Mouse (Mus musculus) small intestine, adult 2 months (tissue): Measurements from ENCODE around the gene Atp5c1. TPM values are rescaled to one million over a fixed set of nuclear protein-coding genes. Genes with fewer than 3 reads are reported as not detected.

ENCODE experiments used
- H3K27ac ChIP-seq: fragments of 200-500 bp; 2 replicates; pipeline ENCODE4 v1.5.1; 2012; ENCODE audit warnings: low read depth, low read length, control low read depth, inconsistent platforms; ENCODE audit not compliant: insufficient read depth
- H3K27me3 ChIP-seq: fragments of 200-500 bp; 2 replicates; pipeline ENCODE4 v1.6.1; 2012; ENCODE audit warnings: mild to moderate bottlenecking, moderate library complexity, low read length, inconsistent platforms; ENCODE audit not compliant: control insufficient read depth, insufficient read depth
- H3K36me3 ChIP-seq: fragments of 200-500 bp; 2 replicates; pipeline ENCODE4 v1.6.1; 2012; ENCODE audit warnings: mild to moderate bottlenecking, low read length, control low read depth, inconsistent platforms; ENCODE audit not compliant: control insufficient read depth, insufficient read depth
- H3K4me1 ChIP-seq: fragments of 200-500 bp; 2 replicates; pipeline ENCODE4 v1.6.1; 2012; ENCODE audit warnings: low read length, inconsistent platforms, mixed read lengths; ENCODE audit not compliant: control insufficient read depth, insufficient read depth, insufficient read length
- H3K4me3 ChIP-seq: fragments of 200-500 bp; 2 replicates; pipeline ENCODE4 v1.5.1; 2012; ENCODE audit warnings: low read depth, mild to moderate bottlenecking, control low read depth, inconsistent platforms, low read length, moderate library complexity
- CTCF ChIP-seq: fragments of 200-500 bp; IDR thresholded peaks from 2 replicates; pipeline ENCODE4 v1.5.1; 2012; ENCODE audit warnings: low read depth, mild to moderate bottlenecking, control low read depth, inconsistent platforms, low read length, moderate library complexity, mixed read lengths; ENCODE audit not compliant: insufficient replicate concordance, insufficient read length; ENCODE audit errors: extremely low read depth
- POLR2A ChIP-seq: fragments of 200-500 bp; IDR thresholded peaks from 2 replicates; pipeline ENCODE4 v1.6.1; 2012; ENCODE audit warnings: low read depth, mild to moderate bottlenecking, control low read depth, inconsistent platforms, low read length, moderate library complexity
- WGBS: fragments of 180-500 bp; shearing (Covaris S2); methylation state at CpG from one replicate; pipeline ENCODE4 v1.1.7; 2018; 5-methylcytosine and 5-hydroxymethylcytosine counted together
- polyA plus RNA-seq: library from polyadenylated mRNA; depleted of rRNA; stranded (reverse); fragments of >200 nt; gene quantifications from 2 replicates; pipeline ENCODE4 v1.2.3, GENCODE M21; 2012

Atp5c1 gene
- polyA plus RNA-seq, 1 experiment, result 559 TPM

DNA sequence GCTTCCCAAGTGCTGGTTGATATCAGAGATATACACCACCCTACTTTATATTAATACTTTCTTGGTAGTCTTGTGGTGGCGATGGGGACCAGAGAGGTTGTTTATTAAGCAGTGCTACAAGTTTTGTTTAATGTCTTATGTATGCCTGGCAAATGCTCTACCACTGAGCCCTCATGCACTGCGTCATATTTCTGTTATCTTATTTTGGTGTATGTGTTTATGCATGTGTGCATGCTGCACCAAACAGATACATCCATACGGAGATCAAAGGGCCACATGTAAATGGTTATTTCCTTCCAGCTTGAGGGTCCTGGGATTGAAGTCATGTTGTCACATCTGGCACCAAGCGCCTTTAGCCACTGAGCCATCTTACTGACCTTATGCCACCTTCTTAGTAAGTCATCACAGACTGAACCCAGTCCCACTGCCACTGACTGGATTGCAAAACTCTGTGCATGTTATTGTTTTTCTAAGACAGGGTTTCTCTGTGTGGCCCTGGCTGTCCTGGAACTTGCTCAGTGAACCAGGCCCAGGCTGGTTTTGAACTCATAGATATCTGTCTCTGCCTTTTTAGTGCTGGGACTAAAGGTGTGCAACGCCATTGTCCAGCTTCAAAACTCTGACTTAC is 1.3 kb upstream of the Atp5c1 start:
- Histone ChIP-seq H3K4me3 (no peak overlapping the region), H3K27me3 (no peaks in the 10 kb centered on the region), H3K27ac (no peak overlapping the region), H3K4me1 (peaks cover 15% of the 10 kb centered on the region; the same call in 1 of the 2 replicates), H3K36me3 (peaks cover 3% of the 10 kb centered on the region; the same call in 1 of the 2 replicates)
- 85% methylated on average over 5 of the region's 5 CpGs for WGBS
- TF ChIP-seq POLR2A (no peak), CTCF (no peak)

GRCm38 (mm10) chr2:10079745-10080309 is 483 bp downstream of the Atp5c1 start:
- TF ChIP-seq CTCF (no peak), POLR2A (no peak)
- Histone ChIP-seq H3K27me3 (no peaks in the 10 kb centered on the region), H3K27ac (peak overlapping the region; percentile 98), H3K36me3 (no peaks in the 10 kb centered on the region), H3K4me3 (peak overlapping the region; percentile 94), H3K4me1 (peaks cover 26% of the 10 kb centered on the region)
- WGBS, result under 1% methylated on average over 28 of the region's 28 CpGs

GRCm38 (mm10) chr2:10076675-10077074 is 3.6 kb downstream of the Atp5c1 start:
- Histone ChIP-seq H3K4me1 (peaks cover 32% of the 10 kb centered on the region), H3K36me3 (peaks cover 8% of the 10 kb centered on the region; the same call in 1 of the 2 replicates), H3K4me3 (no peak overlapping the region), H3K27ac (no peak overlapping the region), H3K27me3 (no peaks in the 10 kb centered on the region)
- 65% methylated on average over 8 of the region's 8 CpGs for WGBS
- no peak for TF ChIP-seq POLR2A
- TF ChIP-seq CTCF, result no peak

DNA sequence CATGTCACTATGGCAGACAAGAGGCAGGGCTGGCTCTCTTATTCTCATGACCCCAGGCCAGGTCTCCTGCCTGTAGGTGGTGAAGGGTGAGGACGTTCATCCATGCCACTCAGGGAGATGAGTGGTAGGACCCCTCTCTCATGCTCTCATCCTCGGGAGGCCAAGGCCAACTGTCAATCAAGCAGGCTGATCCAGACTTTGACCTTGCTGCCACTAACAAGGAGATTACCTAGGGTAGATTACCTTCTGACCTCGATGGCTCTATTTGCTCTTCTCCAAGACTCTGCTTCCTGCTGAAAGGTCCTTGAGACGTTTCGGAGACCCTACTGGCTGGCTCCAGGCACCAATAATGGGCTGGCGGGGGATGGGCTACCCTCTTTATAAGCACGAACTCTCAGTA is 5.8 kb downstream of the Atp5c1 start:
- whole genome bisulfite sequencing, result 34% methylated on average over 7 of the region's 7 CpGs
- H3K4me3 ChIP-seq, result no peak overlapping the region
- peak overlapping the region; percentile 48; the same call in 1 of the 2 replicates for H3K27ac ChIP-seq

DNA sequence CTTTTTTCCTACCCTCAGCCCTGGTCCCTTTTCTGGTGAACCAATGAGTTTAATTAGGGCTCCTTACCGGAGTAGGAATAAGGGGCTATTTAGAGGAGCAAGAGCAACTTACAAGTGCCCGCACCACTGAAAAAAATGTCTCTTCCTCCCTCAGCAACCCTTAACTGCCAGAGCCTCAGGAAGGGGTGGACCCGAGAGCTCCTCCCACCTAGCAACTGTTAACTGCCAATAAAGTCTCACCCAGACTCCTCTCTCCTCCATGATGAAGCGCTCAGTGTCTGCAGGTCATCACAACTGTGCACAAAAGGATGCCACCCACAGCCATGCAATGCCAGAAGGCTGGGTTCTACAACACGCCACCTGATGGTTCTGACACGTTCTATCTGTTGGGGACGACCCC is 8.6 kb downstream of the Atp5c1 start:
- H3K4me3 ChIP-seq, result no peak overlapping the region
- H3K27ac ChIP-seq, result no peak overlapping the region
- H3K27me3 ChIP-seq, result no peaks in the 10 kb centered on the region
- peaks cover 33% of the 10 kb centered on the region for H3K36me3 ChIP-seq
- 73% methylated on average over 7 of the region's 7 CpGs for WGBS
- H3K4me1 ChIP-seq, result peaks cover 19% of the 10 kb centered on the region
- no peak for TF ChIP-seq CTCF
- TF ChIP-seq POLR2A, result no peak

More for the DNA sequence above, 5.8 kb downstream of the Atp5c1 start:
- TF ChIP-seq CTCF, result no peak
- no peak for TF ChIP-seq POLR2A
- H3K4me1 ChIP-seq, result peaks cover 31% of the 10 kb centered on the region
- no peaks in the 10 kb centered on the region for H3K27me3 ChIP-seq
- H3K36me3 ChIP-seq, result peaks cover 14% of the 10 kb centered on the region; the same call in 1 of the 2 replicates

DNA sequence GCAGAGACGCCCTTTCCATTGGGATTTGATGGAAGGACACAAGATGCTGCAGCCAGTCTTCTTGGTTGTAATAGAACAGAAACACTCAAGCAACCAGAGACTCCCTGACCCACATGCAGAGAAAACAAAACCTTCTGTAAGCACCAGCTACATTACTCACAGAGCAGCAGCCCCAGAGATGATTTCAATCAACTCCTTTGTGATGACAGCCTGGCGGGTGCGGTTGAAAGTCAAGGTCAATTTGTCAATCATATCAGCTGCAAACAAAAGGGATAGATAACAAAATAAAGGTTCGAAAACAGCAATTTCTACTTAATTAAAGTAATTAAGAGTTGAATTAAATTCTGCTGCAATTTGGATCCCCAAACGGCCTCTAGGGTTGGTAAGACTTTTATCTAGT is 21.5 kb downstream of the Atp5c1 start:
- WGBS, result 73% methylated on average over 5 of the region's 5 CpGs
- H3K27me3 ChIP-seq, result no peaks in the 10 kb centered on the region

GRCm38 (mm10) chr2:10051996-10052395 is 28.3 kb downstream of the Atp5c1 start:
- Histone ChIP-seq H3K4me1 (no peaks in the 10 kb centered on the region; the same call in 1 of the 2 replicates), H3K36me3 (peaks cover 23% of the 10 kb centered on the region), H3K4me3 (no peak overlapping the region), H3K27ac (no peak overlapping the region), H3K27me3 (no peaks in the 10 kb centered on the region)
- TF ChIP-seq CTCF, result no peak
- TF ChIP-seq POLR2A, result no peak
- WGBS, result 93% methylated on average over 1 of the region's 1 CpGs

More for the DNA sequence above, 21.5 kb downstream of the Atp5c1 start:
- no peak overlapping the region for H3K4me3 ChIP-seq
- no peaks in the 10 kb centered on the region for H3K4me1 ChIP-seq
- no peak overlapping the region for H3K27ac ChIP-seq
- TF ChIP-seq POLR2A, result no peak
- TF ChIP-seq CTCF, result no peak
- H3K36me3 ChIP-seq, result peaks cover 75% of the 10 kb centered on the region

GRCm38 (mm10) chr2:10050878-10051277 is 29.4 kb downstream of the Atp5c1 start:
- no peak overlapping the region for H3K4me3 ChIP-seq
- peaks cover 15% of the 10 kb centered on the region for H3K36me3 ChIP-seq
- 91% methylated on average over 3 of the region's 3 CpGs for WGBS
- no peaks in the 10 kb centered on the region for H3K27me3 ChIP-seq
- H3K4me1 ChIP-seq, result no peaks in the 10 kb centered on the region; the same call in 1 of the 2 replicates
- no peak for TF ChIP-seq CTCF
- TF ChIP-seq POLR2A, result no peak
- no peak overlapping the region for H3K27ac ChIP-seq
